Mouse (Mus musculus): ENCODE measurements around the gene Snrnp200. TPM values are rescaled to one million over a fixed set of nuclear protein-coding genes. Genes with fewer than 3 reads are reported as not detected.

Gene Snrnp200
- total and polyA plus RNA-seq, 2 experiments from 2014 or later = 31.7 to 99.2 TPM

DNA sequence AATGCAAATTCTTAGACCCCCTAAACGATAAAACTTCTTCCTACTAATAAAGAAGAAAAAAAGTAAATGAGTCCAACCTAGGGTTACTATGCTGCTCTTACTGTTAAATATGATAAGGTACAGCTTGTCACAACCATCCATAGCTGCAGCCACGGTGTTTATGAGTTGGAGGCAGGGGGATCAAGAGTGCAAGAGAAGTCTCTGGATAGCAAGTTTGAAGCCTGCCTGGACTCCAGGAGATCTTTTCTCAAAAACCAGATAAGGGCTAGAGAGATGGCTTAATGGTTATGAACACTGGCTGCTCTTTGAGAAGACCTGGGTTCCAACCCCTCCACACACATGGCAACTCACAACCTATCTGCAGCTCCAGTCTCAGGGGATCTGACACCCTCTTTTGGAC lies 1.3 kb upstream of the Snrnp200 start:
- no peak for DNase-seq (ENCODE audit: low spot score)
- Histone ChIP-seq H3K36me3 (ENCODE audit: insufficient read depth, low read length) (peaks cover 16% of the 10 kb centered on the region), H3K4me2 (ENCODE audit: low read depth, low read length) (no peak overlapping the region), H3K4me3 (ENCODE audit: low read length) (no peak overlapping the region), H3K4me1 (ENCODE audit: insufficient read depth, low read length) (peaks cover 9% of the 10 kb centered on the region), H3K27ac (no peak overlapping the region), H3K27me3 (ENCODE audit: insufficient read depth, low read length) (no peaks in the 10 kb centered on the region), H3K9ac (replicated peaks; ENCODE audit: low read length) (no peak overlapping the region), H3K9me3 (ENCODE audit: low read length) (no peaks in the 10 kb centered on the region)
- no peak for ATAC-seq
- no peak for TF ChIP-seq CTCF (IDR thresholded peaks at IDR 0.05; ENCODE audit: low read depth)
- WGBS = 96% methylated on average over 2 of the region's 2 CpGs

DNA sequence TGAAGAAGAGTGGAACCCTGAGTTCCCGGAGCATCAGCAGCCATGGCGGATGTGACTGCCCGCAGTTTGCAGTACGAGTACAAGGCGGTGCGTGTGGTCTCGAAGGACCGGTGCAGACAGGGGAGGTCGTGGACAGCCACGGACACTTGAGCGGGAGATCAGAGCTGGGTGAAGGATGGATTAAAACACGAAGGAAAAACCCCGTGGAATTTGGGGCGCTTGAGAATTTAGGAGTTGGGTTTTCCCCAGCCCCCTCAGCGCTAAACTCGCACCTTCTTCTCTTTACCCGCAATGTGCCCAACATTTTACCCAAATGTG lies 225 bp downstream of the Snrnp200 start:
- H3K36me3 ChIP-seq (ENCODE audit: insufficient read depth, low read length) = peaks cover 25% of the 10 kb centered on the region
- peak overlapping the region; percentile 71 for H3K9ac ChIP-seq (replicated peaks; ENCODE audit: low read length)
- peak overlapping the region; percentile 82 for H3K4me2 ChIP-seq (ENCODE audit: low read depth, low read length)
- under 1% methylated on average over 17 of the region's 17 CpGs for WGBS
- peak overlapping the region; percentile 78 for H3K27ac ChIP-seq
- peaks cover 9% of the 10 kb centered on the region for H3K4me1 ChIP-seq (ENCODE audit: insufficient read depth, low read length)
- TF ChIP-seq CTCF (IDR thresholded peaks at IDR 0.05; ENCODE audit: low read depth) = no peak
- no peaks in the 10 kb centered on the region for H3K27me3 ChIP-seq (ENCODE audit: insufficient read depth, low read length)
- peak overlapping the region; percentile 78 for H3K4me3 ChIP-seq (ENCODE audit: low read length)
- no peaks in the 10 kb centered on the region for H3K9me3 ChIP-seq (ENCODE audit: low read length)
- ATAC-seq (no peak), DNase-seq (ENCODE audit: low spot score) (no peak)

DNA sequence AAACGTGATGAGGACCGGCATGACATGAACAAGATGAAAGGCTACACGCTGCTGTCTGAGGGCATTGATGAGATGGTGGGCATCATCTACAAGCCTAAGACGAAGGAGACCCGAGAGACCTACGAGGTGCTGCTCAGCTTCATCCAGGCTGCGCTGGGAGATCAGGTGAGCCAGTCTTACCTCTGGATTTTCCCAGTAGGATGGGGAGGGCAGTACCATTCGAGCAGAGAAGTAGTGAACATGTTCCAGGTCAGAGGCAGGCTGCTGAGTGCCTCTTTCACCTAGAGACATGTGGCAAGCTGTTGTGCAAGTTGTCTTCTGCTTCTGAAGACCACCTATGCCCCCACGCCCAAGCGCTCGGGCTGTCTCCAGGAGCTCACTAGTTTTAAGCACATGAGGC lies 2.5 kb downstream of the Snrnp200 start:
- Histone ChIP-seq H3K27me3 (ENCODE audit: insufficient read depth, low read length) (no peaks in the 10 kb centered on the region), H3K27ac (no peak overlapping the region), H3K9me3 (ENCODE audit: low read length) (no peaks in the 10 kb centered on the region), H3K9ac (replicated peaks; ENCODE audit: low read length) (no peak overlapping the region), H3K4me1 (ENCODE audit: insufficient read depth, low read length) (peaks cover 9% of the 10 kb centered on the region), H3K36me3 (ENCODE audit: insufficient read depth, low read length) (peaks cover 44% of the 10 kb centered on the region), H3K4me2 (ENCODE audit: low read depth, low read length) (no peak overlapping the region), H3K4me3 (ENCODE audit: low read length) (no peak overlapping the region)
- no peak for TF ChIP-seq CTCF (IDR thresholded peaks at IDR 0.05; ENCODE audit: low read depth)
- DNase-seq (ENCODE audit: low spot score) = no peak
- ATAC-seq = no peak
- 93% methylated on average over 11 of the region's 11 CpGs for WGBS

DNA sequence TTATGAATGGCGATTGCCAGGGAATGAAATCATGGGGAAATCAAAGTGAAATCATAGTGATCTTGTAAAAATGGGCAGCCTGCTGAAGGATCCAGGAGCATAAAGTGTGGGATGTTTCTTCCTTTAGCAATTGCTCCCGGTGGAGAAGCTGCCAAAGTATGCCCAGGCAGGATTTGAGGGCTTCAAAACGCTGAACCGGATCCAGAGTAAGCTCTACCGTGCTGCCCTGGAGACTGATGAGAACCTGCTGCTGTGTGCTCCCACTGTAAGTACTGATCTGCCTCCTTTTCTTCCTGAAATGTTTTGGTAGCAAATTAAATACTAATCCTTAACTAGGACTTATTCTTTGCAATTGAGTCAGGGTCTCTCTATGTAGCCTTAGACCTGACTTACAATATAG lies 9.6 kb downstream of the Snrnp200 start:
- WGBS = 95% methylated on average over 5 of the region's 5 CpGs
- Histone ChIP-seq H3K27me3 (ENCODE audit: insufficient read depth, low read length) (no peaks in the 10 kb centered on the region), H3K9ac (replicated peaks; ENCODE audit: low read length) (no peak overlapping the region), H3K9me3 (ENCODE audit: low read length) (no peaks in the 10 kb centered on the region), H3K36me3 (ENCODE audit: insufficient read depth, low read length) (peaks cover 86% of the 10 kb centered on the region), H3K4me3 (ENCODE audit: low read length) (no peak overlapping the region), H3K27ac (no peak overlapping the region), H3K4me2 (ENCODE audit: low read depth, low read length) (no peak overlapping the region), H3K4me1 (ENCODE audit: insufficient read depth, low read length) (no peaks in the 10 kb centered on the region)
- ATAC-seq (no peak), DNase-seq (ENCODE audit: low spot score) (no peak)
- no peak for TF ChIP-seq CTCF (IDR thresholded peaks at IDR 0.05; ENCODE audit: low read depth)

DNA sequence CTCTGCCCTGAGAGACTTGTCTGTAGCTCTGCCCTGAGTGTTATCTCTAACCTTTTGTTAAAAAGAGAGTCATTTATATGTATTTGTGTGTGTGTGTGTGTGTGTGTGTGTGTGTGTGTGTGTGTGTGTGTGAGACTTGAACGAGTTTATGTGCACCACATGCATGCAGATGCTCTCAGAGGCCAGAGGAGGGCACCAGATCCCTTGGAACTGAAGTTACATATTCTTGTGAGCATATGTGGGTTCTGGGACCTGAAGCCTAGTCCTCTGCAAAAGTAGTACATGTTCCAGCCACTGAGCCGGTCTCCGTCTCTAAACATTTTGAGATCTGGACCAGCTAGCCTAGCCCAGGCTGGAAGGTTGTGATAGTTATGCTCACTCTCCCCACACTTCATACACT lies 17.1 kb downstream of the Snrnp200 start:
- 98% methylated on average over 3 of the region's 3 CpGs for WGBS
- no peak overlapping the region for H3K4me2 ChIP-seq (ENCODE audit: low read depth, low read length)
- H3K27me3 ChIP-seq (ENCODE audit: insufficient read depth, low read length) = no peaks in the 10 kb centered on the region
- no peak overlapping the region for H3K27ac ChIP-seq
- DNase-seq (ENCODE audit: low spot score) (no peak), ATAC-seq (no peak)
- H3K36me3 ChIP-seq (ENCODE audit: insufficient read depth, low read length) = peaks cover 92% of the 10 kb centered on the region
- no peak overlapping the region for H3K9ac ChIP-seq (replicated peaks; ENCODE audit: low read length)
- H3K9me3 ChIP-seq (ENCODE audit: low read length) = no peaks in the 10 kb centered on the region
- no peak for TF ChIP-seq CTCF (IDR thresholded peaks at IDR 0.05; ENCODE audit: low read depth)
- H3K4me1 ChIP-seq (ENCODE audit: insufficient read depth, low read length) = no peaks in the 10 kb centered on the region
- H3K4me3 ChIP-seq (ENCODE audit: low read length) = no peak overlapping the region

DNA sequence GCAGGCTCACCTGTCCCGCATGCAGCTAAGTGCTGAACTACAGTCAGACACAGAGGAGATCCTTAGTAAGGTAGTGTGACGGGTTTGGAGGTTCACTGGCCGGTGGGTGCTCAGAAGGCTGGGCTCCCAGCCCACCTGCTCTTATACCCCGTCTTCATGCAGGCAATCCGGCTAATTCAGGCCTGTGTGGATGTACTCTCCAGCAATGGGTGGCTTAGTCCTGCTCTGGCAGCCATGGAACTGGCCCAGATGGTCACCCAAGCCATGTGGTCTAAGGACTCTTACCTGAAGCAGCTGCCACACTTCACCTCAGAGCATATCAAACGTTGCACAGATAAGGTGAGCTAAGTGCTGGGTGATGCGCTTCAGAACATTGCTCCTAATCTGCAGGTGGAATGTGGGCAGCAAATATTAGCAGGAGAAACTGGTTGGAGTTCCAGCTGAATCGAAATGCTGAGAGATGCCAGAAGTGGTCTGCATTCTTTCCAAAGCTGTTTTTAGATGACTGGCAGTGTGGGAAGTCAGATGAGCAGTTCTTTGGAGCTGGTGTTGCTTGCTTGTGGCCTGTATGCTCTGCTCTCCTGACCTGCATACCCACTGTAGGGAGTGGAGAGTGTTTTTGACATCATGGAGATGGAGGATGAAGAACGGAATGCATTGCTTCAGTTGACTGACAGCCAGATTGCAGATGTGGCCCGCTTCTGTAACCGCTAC lies 29.9 kb downstream of the Snrnp200 start:
- Histone ChIP-seq H3K9ac (replicated peaks; ENCODE audit: low read length) (no peak overlapping the region), H3K36me3 (ENCODE audit: insufficient read depth, low read length) (peaks cover 84% of the 10 kb centered on the region), H3K27me3 (ENCODE audit: insufficient read depth, low read length) (no peaks in the 10 kb centered on the region), H3K9me3 (ENCODE audit: low read length) (no peaks in the 10 kb centered on the region), H3K4me2 (ENCODE audit: low read depth, low read length) (no peak overlapping the region), H3K4me3 (ENCODE audit: low read length) (no peak overlapping the region), H3K27ac (no peak overlapping the region), H3K4me1 (ENCODE audit: insufficient read depth, low read length) (no peaks in the 10 kb centered on the region)
- ATAC-seq (no peak), DNase-seq (ENCODE audit: low spot score) (no peak)
- WGBS = 96% methylated on average over 11 of the region's 11 CpGs
- no peak for TF ChIP-seq CTCF (IDR thresholded peaks at IDR 0.05; ENCODE audit: low read depth)

DNA sequence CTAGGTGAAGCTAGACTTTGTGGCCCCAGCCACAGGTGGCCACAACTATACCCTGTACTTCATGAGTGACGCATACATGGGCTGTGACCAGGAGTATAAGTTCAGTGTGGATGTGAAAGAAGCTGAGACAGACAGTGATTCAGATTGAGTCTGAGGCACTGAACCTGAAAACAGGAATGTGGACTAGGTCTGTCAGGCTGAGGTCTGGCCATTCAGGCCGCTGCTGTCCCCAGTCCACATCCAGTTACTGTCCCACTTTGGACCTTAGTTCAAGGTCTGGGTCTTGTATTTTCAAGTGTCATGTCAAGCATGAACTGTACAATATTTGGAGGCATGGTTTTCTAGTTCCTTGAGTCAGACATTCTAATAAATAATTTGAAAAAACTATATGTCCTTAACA lies 31.9 kb downstream of the Snrnp200 start:
- no peak for TF ChIP-seq CTCF (IDR thresholded peaks at IDR 0.05; ENCODE audit: low read depth)
- no peaks in the 10 kb centered on the region for H3K27me3 ChIP-seq (ENCODE audit: insufficient read depth, low read length)
- 98% methylated on average over 2 of the region's 2 CpGs for WGBS
- H3K4me3 ChIP-seq (ENCODE audit: low read length) = no peak overlapping the region
- peaks cover 77% of the 10 kb centered on the region for H3K36me3 ChIP-seq (ENCODE audit: insufficient read depth, low read length)
- H3K9me3 ChIP-seq (ENCODE audit: low read length) = no peaks in the 10 kb centered on the region
- H3K9ac ChIP-seq (replicated peaks; ENCODE audit: low read length) = no peak overlapping the region
- H3K4me1 ChIP-seq (ENCODE audit: insufficient read depth, low read length) = no peaks in the 10 kb centered on the region
- H3K4me2 ChIP-seq (ENCODE audit: low read depth, low read length) = no peak overlapping the region
- no peak overlapping the region for H3K27ac ChIP-seq
- ATAC-seq (no peak), DNase-seq (ENCODE audit: low spot score) (no peak)

Data from hindbrain, postnatal 0 days (tissue).